Mouse (Mus musculus) testis, adult 2 months (tissue): Measurements from ENCODE around the gene Kcnh6.

Source experiments
- CTCF ChIP-seq: fragments of 200-500 bp; IDR thresholded peaks from 2 replicates; pipeline ENCODE4 v1.5.1; 2012; ENCODE audit warnings: low read depth, mild to moderate bottlenecking, inconsistent platforms, low read length, moderate library complexity; ENCODE audit not compliant: control insufficient read depth, insufficient read depth, insufficient replicate concordance
- POLR2A ChIP-seq: fragments of 200-500 bp; IDR thresholded peaks from 2 replicates; pipeline ENCODE4 v1.6.1; 2012; ENCODE audit warnings: low read depth, mild to moderate bottlenecking, inconsistent platforms, low read length, moderate library complexity; ENCODE audit not compliant: control insufficient read depth

DNA sequence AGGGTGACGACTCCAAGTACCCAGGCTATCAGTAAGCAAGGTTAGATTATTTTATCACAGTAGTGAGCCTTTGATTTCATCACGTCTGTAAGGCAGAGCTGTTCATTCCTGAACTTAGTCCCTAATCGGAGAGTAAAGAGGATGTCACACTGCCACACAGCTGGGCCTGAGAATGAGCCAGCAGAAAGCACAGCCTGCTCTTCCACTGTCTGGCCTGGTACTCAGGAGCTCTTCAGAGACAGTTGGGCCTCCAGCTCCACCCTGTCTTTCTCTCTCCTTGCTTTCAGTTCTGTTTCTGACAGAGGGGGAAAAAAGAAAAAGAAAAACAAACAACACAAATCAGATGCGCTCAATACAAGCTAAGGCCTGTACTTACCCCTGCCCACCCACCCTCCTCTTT is 41.6 kb upstream of the Kcnh6 start:
- TF ChIP-seq CTCF (no peak), POLR2A (no peak)
